Mouse (Mus musculus) adipocyte (in vitro differentiated cells): Measurements from ENCODE around the gene Nsun2.
"Not testable (repeated sequence)": the region's sequence is repeated elsewhere in the genome, so short reads cannot be mapped to it uniquely, and the experiment has no call there.

ENCODE experiments used
- DNase-seq: peaks from one replicate; pipeline ENCODE4 v3.0.0-alpha.2; 2016; ENCODE audit warnings: low spot score

The Nsun2 gene

GRCm38 (mm10) chr13:69592226-69592625, 58.7 kb downstream of the Nsun2 start:
- DNase-seq, result no peak

GRCm38 (mm10) chr13:69593453-69593852, 59.9 kb downstream of the Nsun2 start:
- no peak for DNase-seq

- DNase-seq, result no peak
Measured at GRCm38 (mm10) chr13:69594577-69595256, 61.2 kb downstream of the Nsun2 start.

- DNase-seq, result no peak
Measured at GRCm38 (mm10) chr13:69595911-69596310, 62.4 kb downstream of the Nsun2 start.

GRCm38 (mm10) chr13:69596515-69596914, 63.0 kb downstream of the Nsun2 start:
- no peak for DNase-seq

GRCm38 (mm10) chr13:69598867-69599266, 65.3 kb downstream of the Nsun2 start:
- DNase-seq, result no peak

GRCm38 (mm10) chr13:69600863-69601262, 67.3 kb downstream of the Nsun2 start:
- not testable (repeated sequence) for DNase-seq

GRCm38 (mm10) chr13:69601321-69601720, 67.8 kb downstream of the Nsun2 start:
- no peak for DNase-seq

GRCm38 (mm10) chr13:69604670-69605069, 71.1 kb downstream of the Nsun2 start:
- DNase-seq, result no peak

GRCm38 (mm10) chr13:69608734-69609133, 75.2 kb downstream of the Nsun2 start:
- no peak for DNase-seq

GRCm38 (mm10) chr13:69610751-69611397, 77.3 kb downstream of the Nsun2 start:
- peak; percentile 27 for DNase-seq

- DNase-seq, result peak; percentile 99
Measured at GRCm38 (mm10) chr13:69611398-69612174, 78.0 kb downstream of the Nsun2 start, which contains the start of gene Srd5a1. Gene Srd5a1, minus strand, starts transcription at chr13:69611442.

- DNase-seq, result peak; percentile 22
Measured at GRCm38 (mm10) chr13:69612175-69612544, 78.6 kb downstream of the Nsun2 start.

GRCm38 (mm10) chr13:69616716-69617115, 83.2 kb downstream of the Nsun2 start:
- no peak for DNase-seq

GRCm38 (mm10) chr13:69623843-69624242, 90.3 kb downstream of the Nsun2 start:
- peak; percentile 32 for DNase-seq

GRCm38 (mm10) chr13:69624510-69624909, 91.0 kb downstream of the Nsun2 start:
- DNase-seq, result no peak

- DNase-seq, result no peak
Measured at GRCm38 (mm10) chr13:69627941-69628340, 94.4 kb downstream of the Nsun2 start.

GRCm38 (mm10) chr13:69630576-69630975, 97.0 kb downstream of the Nsun2 start:
- no peak for DNase-seq

- DNase-seq, result no peak
Measured at GRCm38 (mm10) chr13:69631111-69631510, 97.6 kb downstream of the Nsun2 start.

- DNase-seq, result no peak
Measured at GRCm38 (mm10) chr13:69631659-69632058, 98.1 kb downstream of the Nsun2 start.

GRCm38 (mm10) chr13:69633551-69633950, 100.0 kb downstream of the Nsun2 start:
- no peak for DNase-seq

GRCm38 (mm10) chr13:69633988-69634387, 100.4 kb downstream of the Nsun2 start:
- DNase-seq, result no peak

GRCm38 (mm10) chr13:69635836-69636235, 102.3 kb downstream of the Nsun2 start:
- DNase-seq, result not testable (repeated sequence)
